Mouse (Mus musculus) hindbrain, embryonic 14.5 days (tissue): Measurements from ENCODE around the gene Zbtb38. TPM values are rescaled to one million over a fixed set of nuclear protein-coding genes. Genes with fewer than 3 reads are reported as not detected.

ENCODE experiments used
- ATAC-seq: fragments of 200-750 bp; cut with Nextera tagmentation; 2 replicates; pipeline ENCODE4 v1.8.0; 2017; ENCODE audit warnings: moderate number of reproducible peaks, mild to moderate bottlenecking, moderate TSS enrichment, moderate library complexity; ENCODE audit not compliant: low FRiP score
- DNase-seq: peaks from one replicate; pipeline ENCODE4 v3.0.0-alpha.2; 2015; ENCODE audit warnings: low spot score
- H3K27ac ChIP-seq: fragments of 300-500 bp; sonication (generic); 2 replicates; pipeline ENCODE4 v1.5.1; 2014; ENCODE audit warnings: mild to moderate bottlenecking, moderate library complexity
- H3K27me3 ChIP-seq: fragments of 300-500 bp; sonication (generic); 2 replicates; pipeline ENCODE4 v1.6.1; 2014; ENCODE audit warnings: mild to moderate bottlenecking, low read length, mixed read lengths; ENCODE audit not compliant: control insufficient read depth, insufficient read depth
- H3K36me3 ChIP-seq: fragments of 300-500 bp; sonication (generic); replicated peaks from 2 replicates; pipeline ENCODE4 v1.6.1; 2014; ENCODE audit not compliant: control insufficient read depth, insufficient read depth
- H3K4me1 ChIP-seq: fragments of 300-500 bp; sonication (generic); replicated peaks from 2 replicates; pipeline ENCODE4 v1.6.1; 2014; ENCODE audit warnings: antibody characterized with exemption, low read length, mixed read lengths; ENCODE audit not compliant: control insufficient read depth, insufficient read depth
- H3K4me2 ChIP-seq: fragments of 300-500 bp; sonication (generic); replicated peaks from 2 replicates; pipeline ENCODE4 v1.6.1; 2014; ENCODE audit warnings: mild to moderate bottlenecking, moderate library complexity
- H3K4me3 ChIP-seq: fragments of 300-500 bp; sonication (generic); replicated peaks from 2 replicates; pipeline ENCODE4 v1.5.1; 2014; ENCODE audit warnings: mild to moderate bottlenecking, low read length
- H3K9ac ChIP-seq: fragments of 300-500 bp; sonication (generic); 2 replicates; pipeline ENCODE4 v1.6.1; 2014
- H3K9me3 ChIP-seq: fragments of 300-500 bp; sonication (generic); 2 replicates; pipeline ENCODE4 v1.6.1; 2016; ENCODE audit warnings: low read length; ENCODE audit not compliant: control insufficient read depth
- WGBS: fragments of 180-500 bp; shearing (Covaris S2); extraction: QIAGEN DNeasy Blood & Tissue Kit; methylation state at CpG from one replicate; pipeline ENCODE4 v1.1.7; 2014; 5-methylcytosine and 5-hydroxymethylcytosine counted together
- polyA plus RNA-seq: library from polyadenylated mRNA; unstranded; fragments of >200 nt; fragmentation: Nextera tagmentation; extraction: Ambion mirVana; gene quantifications from 2 replicates; pipeline ENCODE4 v1.2.1, GENCODE M21; 2014

Gene Zbtb38
- polyA plus RNA-seq, 1 experiment from 2014 or later: 52.2 TPM

DNA sequence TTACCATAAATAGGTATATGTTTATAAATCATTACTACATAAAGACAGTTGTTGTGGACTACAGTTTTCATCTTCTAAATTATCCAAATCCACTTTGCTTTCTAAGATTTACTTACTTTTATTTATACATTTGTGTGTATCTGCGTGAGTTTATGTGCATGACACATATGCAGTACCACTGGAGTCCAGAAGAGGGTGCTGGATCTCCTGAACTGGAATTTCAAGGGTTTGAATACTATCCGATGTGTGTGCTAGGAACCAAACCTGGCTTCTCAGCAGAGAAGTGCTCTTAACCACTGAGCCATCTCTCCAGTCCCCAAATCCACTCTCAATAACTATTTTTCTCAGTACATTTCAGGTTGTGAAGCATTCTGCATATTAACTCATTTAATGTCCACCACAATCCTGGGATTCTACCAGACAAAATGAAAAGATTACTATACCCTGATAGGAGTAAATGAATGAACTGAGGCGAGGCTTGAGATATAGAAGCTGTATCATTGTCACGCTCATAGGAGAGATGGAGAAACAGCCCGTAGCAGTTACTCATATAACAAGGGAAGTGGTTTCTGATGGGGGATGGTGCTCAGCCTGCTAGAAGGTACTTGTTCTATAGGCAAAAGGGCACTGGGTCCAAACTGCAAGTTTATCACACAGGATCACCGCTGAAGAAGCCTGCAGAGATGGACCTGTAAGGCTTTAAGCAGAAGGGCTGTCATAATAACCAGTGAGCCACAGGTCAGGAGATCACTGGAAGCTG, 53.2 kb downstream of the Zbtb38 start:
- no peak overlapping the region for H3K27ac ChIP-seq
- no peak for ATAC-seq
- 0 out of 2 replicates have a peak, but pooled peaks cover 6% of the 10 kb centered on the region for H3K9me3 ChIP-seq
- peaks cover 13% of the 10 kb centered on the region; the same call in 1 of the 2 replicates for H3K36me3 ChIP-seq
- no peak overlapping the region for H3K9ac ChIP-seq
- DNase-seq: no peak
- no peaks in the 10 kb centered on the region for H3K27me3 ChIP-seq
- no peak overlapping the region for H3K4me2 ChIP-seq
- 97% methylated on average over 6 of the region's 6 CpGs for WGBS
- no peak overlapping the region for H3K4me3 ChIP-seq
- no peaks in the 10 kb centered on the region for H3K4me1 ChIP-seq

- Histone ChIP-seq H3K9me3 (0 out of 2 replicates have a peak, but pooled peaks cover 6% of the 10 kb centered on the region), H3K27ac (no peak overlapping the region), H3K36me3 (peaks cover 13% of the 10 kb centered on the region; the same call in 1 of the 2 replicates), H3K4me1 (no peaks in the 10 kb centered on the region), H3K9ac (no peak overlapping the region), H3K4me3 (no peak overlapping the region), H3K27me3 (no peaks in the 10 kb centered on the region), H3K4me2 (no peak overlapping the region)
- ATAC-seq (no peak), DNase-seq (no peak)
- 90% methylated on average over 14 of the region's 14 CpGs for WGBS
These were observed 55.7 kb downstream of the Zbtb38 start for GRCm38 (mm10) chr9:96696788-96697492.

- no peak overlapping the region for H3K4me2 ChIP-seq
- H3K27ac ChIP-seq: no peak overlapping the region
- no peaks in the 10 kb centered on the region for H3K4me1 ChIP-seq
- no peak for DNase-seq
- 84% methylated on average over 12 of the region's 12 CpGs for WGBS
- ATAC-seq: no peak
- no peaks in the 10 kb centered on the region for H3K27me3 ChIP-seq
- peaks cover 13% of the 10 kb centered on the region; the same call in 1 of the 2 replicates for H3K36me3 ChIP-seq
- H3K4me3 ChIP-seq: no peak overlapping the region
- H3K9ac ChIP-seq: no peak overlapping the region
- 0 out of 2 replicates have a peak, but pooled peaks cover 6% of the 10 kb centered on the region for H3K9me3 ChIP-seq
These were observed 56.5 kb downstream of the Zbtb38 start for GRCm38 (mm10) chr9:96696141-96696561.

DNA sequence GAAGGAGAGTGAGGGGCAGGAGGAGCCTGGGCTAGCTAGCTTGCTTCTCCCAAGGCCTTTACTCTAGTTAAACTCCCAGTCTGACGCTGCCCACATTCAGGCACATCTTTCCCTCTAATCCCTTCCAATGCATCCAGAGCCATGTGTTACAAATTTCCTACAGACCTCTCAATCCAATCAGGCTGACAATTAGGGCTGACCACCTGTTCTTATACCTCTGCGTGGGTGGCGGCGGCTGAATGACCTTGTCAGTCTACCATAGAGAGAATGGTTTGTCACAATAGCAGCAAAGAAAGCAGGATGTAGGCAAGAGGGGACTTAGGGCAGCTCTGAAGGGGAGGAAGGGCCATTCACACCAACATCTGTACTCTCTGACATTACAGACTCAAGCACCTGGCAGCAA, 62.2 kb downstream of the Zbtb38 start:
- no peak for DNase-seq
- Histone ChIP-seq H3K9me3 (no peaks in the 10 kb centered on the region), H3K27ac (no peak overlapping the region), H3K9ac (no peak overlapping the region), H3K27me3 (no peaks in the 10 kb centered on the region), H3K4me2 (no peak overlapping the region), H3K4me1 (no peaks in the 10 kb centered on the region), H3K36me3 (peaks cover 31% of the 10 kb centered on the region), H3K4me3 (no peak overlapping the region)
- no peak for ATAC-seq
- WGBS: 71% methylated on average over 4 of the region's 4 CpGs

DNA sequence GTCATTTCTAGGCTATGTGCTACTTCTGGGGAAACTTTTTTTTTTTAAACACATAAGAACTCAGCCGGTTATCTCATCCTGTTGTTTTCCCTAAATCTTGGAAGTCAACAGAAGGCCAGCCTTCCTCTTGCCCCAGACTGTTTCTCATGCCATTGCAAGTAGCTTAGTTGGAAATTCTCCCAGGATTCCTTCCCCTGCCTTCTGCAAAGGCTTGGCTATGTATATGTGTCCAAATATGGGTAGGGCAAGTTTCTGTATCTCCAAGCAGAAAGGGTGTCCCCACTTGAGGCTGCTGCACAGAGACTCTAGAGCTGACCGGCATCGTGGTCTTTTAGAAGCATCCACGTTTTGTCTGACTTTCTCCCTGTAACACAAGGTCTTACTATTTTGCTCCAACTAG, 63.6 kb downstream of the Zbtb38 start:
- Histone ChIP-seq H3K27ac (no peak overlapping the region), H3K9ac (no peak overlapping the region), H3K4me2 (no peak overlapping the region), H3K9me3 (no peaks in the 10 kb centered on the region), H3K4me1 (no peaks in the 10 kb centered on the region), H3K27me3 (no peaks in the 10 kb centered on the region), H3K4me3 (no peak overlapping the region), H3K36me3 (peaks cover 39% of the 10 kb centered on the region)
- WGBS: 94% methylated on average over 4 of the region's 4 CpGs
- ATAC-seq (no peak), DNase-seq (no peak)

- H3K4me3 ChIP-seq: no peak overlapping the region
- no peak for DNase-seq
- no peak overlapping the region for H3K27ac ChIP-seq
- H3K36me3 ChIP-seq: peaks cover 42% of the 10 kb centered on the region
- ATAC-seq: no peak
- no peak overlapping the region for H3K9ac ChIP-seq
- no peaks in the 10 kb centered on the region for H3K9me3 ChIP-seq
- H3K27me3 ChIP-seq: no peaks in the 10 kb centered on the region
- 86% methylated on average over 21 of the region's 21 CpGs for WGBS
- H3K4me1 ChIP-seq: no peaks in the 10 kb centered on the region
- no peak overlapping the region for H3K4me2 ChIP-seq
These were observed 64.3 kb downstream of the Zbtb38 start for GRCm38 (mm10) chr9:96688194-96688875.

DNA sequence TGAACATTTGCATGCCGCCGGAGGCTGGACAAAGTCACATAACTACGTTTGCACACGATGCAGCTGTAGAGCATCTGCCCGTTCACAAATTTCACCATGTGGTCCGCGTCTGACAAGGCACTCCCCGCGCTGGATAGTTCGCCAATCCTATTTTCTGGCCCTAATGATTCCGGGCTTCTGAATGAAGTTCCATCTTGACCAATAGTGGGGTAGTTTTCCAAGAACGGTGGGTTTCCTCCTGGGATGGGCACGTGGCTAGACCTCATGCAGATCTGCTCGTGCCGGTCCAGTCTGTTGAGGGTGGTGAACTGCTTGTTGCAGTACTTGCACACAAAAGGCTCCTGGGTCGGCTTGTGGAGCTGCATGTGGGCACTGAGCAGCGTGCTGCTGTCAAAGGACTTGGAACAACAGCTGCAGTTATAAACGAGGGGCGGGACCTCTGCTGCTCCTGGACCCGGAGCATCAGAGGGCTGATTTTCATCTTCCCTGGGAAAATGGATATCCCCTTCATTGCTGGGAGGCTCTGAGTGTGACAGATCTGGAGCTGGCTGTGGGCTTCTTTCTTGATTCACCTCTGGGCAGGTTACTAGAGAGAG, 64.9 kb downstream of the Zbtb38 start:
- ATAC-seq (no peak), DNase-seq (no peak)
- H3K4me3 ChIP-seq: no peak overlapping the region
- H3K27me3 ChIP-seq: no peaks in the 10 kb centered on the region
- H3K36me3 ChIP-seq: peaks cover 42% of the 10 kb centered on the region
- 81% methylated on average over 20 of the region's 20 CpGs for WGBS
- H3K27ac ChIP-seq: no peak overlapping the region
- no peak overlapping the region for H3K9ac ChIP-seq
- no peaks in the 10 kb centered on the region for H3K4me1 ChIP-seq
- no peak overlapping the region for H3K4me2 ChIP-seq
- H3K9me3 ChIP-seq: no peaks in the 10 kb centered on the region

DNA sequence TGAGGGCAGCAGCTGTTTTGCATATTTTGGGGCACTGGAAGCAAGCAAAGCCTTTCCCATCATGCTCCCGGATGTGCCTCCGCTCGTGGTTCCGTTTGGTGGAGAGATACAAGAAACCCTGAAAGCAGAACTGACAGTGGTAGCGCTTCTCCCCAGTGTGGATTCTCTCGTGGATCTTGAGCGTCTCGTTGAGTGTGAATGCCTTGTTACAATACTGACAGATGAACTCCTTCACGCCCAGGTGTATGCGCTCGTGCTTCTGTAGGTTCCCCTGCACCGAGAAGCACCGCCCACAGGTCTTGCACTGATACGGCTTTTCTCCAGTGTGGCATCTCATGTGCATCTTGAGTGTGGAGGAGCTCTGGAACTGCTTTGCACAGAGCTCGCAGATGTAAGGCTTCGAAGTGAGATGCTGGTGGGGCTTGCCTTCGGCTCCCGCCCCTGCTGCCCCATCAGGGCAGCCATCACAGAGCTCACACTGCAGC, 67.0 kb downstream of the Zbtb38 start:
- Histone ChIP-seq H3K27me3 (no peaks in the 10 kb centered on the region), H3K4me3 (no peak overlapping the region), H3K4me1 (no peaks in the 10 kb centered on the region), H3K36me3 (peaks cover 42% of the 10 kb centered on the region), H3K9me3 (no peaks in the 10 kb centered on the region), H3K9ac (no peak overlapping the region), H3K27ac (no peak overlapping the region), H3K4me2 (no peak overlapping the region)
- whole genome bisulfite sequencing: 95% methylated on average over 18 of the region's 18 CpGs
- ATAC-seq (no peak), DNase-seq (no peak)
